Mouse (Mus musculus): Measurements from ENCODE around the gene Bglap3. TPM values are rescaled to one million over a fixed set of nuclear protein-coding genes. Genes with fewer than 3 reads are reported as not detected.
"Not testable (repeated sequence)": the region's sequence is repeated elsewhere in the genome, so short reads cannot be mapped to it uniquely, and the experiment has no call there.

Gene Bglap3
- 2.0 and 2.2 TPM in 2 replicates for polyA plus RNA-seq (2012; rRNA removed)
- 1.7 and 2.5 TPM in 2 replicates for polyA plus RNA-seq (2014; fragmentation: Nextera tagmentation; extraction: Ambion mirVana)

GRCm38 (mm10) chr3:88372643-88373042 is at the start of gene Bglap3:
TSS of gene Bglap3 (minus strand) at chr3:88372743.
- 91% methylated on average over 9 of the region's 9 CpGs for WGBS

DNA sequence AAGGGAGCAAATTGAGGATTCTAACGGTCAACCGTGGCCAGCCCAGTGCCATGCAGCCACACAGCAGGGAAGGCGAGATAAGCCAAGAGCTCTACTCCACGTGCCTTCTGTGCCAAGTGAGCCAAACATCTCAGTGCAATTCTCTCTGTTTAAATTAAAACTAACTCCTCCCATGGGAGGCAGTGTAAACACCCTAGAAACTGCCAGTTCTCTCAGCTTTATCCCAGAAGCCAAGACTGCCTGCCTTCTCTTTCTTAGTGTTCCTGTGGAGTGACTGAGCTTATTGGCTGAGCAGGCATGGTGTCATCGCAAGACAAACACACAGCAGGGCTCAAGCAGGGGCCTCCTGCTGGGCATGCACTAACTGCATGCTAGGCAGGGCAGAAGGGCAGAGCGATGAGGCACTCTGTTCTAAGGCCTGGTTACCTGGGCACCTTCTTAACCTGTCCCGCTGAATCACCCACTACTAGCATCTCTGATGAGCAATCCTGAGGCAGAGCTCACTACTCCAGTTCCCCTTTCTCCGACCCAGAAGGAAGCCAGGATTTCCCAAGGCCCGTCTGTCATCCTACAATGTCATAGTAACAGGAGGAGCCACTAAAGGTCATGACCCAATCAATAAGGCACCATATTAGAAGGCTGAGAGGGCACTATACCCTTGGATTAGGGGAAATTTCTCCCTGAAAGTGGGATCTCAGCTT is 49.6 kb upstream of the Bglap3 start:
- no peaks in the 10 kb centered on the region for H3K27me3 ChIP-seq (ENCODE audit: control insufficient read depth, insufficient read depth, low read length)
- DNase-seq (ENCODE audit: low spot score) (no peak), ATAC-seq (ENCODE audit: low FRiP score, low read depth) (no peak)
- H3K27ac ChIP-seq (replicated peaks; ENCODE audit: low read depth, low read length), result no peak overlapping the region
- H3K4me3 ChIP-seq (replicated peaks; ENCODE audit: low read length), result no peak overlapping the region
- no peak overlapping the region for H3K9ac ChIP-seq (ENCODE audit: low read depth, low read length, severe bottlenecking)
- H3K4me2 ChIP-seq (replicated peaks; ENCODE audit: low read depth, low read length, severe bottlenecking), result no peak overlapping the region
- TF ChIP-seq POLR2A (IDR thresholded peaks at IDR 0.05; ENCODE audit: borderline replicate concordance, extremely low read depth, insufficient read depth, insufficient read length), result no peak
- H3K36me3 ChIP-seq (ENCODE audit: control insufficient read depth, insufficient read depth, low read length), result peaks cover 34% of the 10 kb centered on the region
- WGBS, result 49% methylated on average over 9 of the region's 9 CpGs
- H3K9me3 ChIP-seq (ENCODE audit: control insufficient read depth, low read length), result no peaks in the 10 kb centered on the region
- H3K4me1 ChIP-seq (ENCODE audit: control insufficient read depth, insufficient read depth, low read length), result peaks cover 10% of the 10 kb centered on the region

More at GRCm38 (mm10) chr3:88372643-88373042, at the start of gene Bglap3:
- H3K9me3 ChIP-seq (ENCODE audit: control insufficient read depth, low read length); H3K4me2 ChIP-seq (replicated peaks; ENCODE audit: low read depth, low read length, severe bottlenecking); H3K36me3 ChIP-seq (ENCODE audit: control insufficient read depth, insufficient read depth, low read length); H3K4me1 ChIP-seq (ENCODE audit: control insufficient read depth, insufficient read depth, low read length); H3K27me3 ChIP-seq (ENCODE audit: control insufficient read depth, insufficient read depth, low read length); H3K27ac ChIP-seq (replicated peaks; ENCODE audit: low read depth, low read length); DNase-seq (ENCODE audit: low spot score); H3K4me3 ChIP-seq (replicated peaks; ENCODE audit: low read length); ATAC-seq (ENCODE audit: low FRiP score, low read depth); H3K9ac ChIP-seq (ENCODE audit: low read depth, low read length, severe bottlenecking): not testable (repeated sequence)

DNA sequence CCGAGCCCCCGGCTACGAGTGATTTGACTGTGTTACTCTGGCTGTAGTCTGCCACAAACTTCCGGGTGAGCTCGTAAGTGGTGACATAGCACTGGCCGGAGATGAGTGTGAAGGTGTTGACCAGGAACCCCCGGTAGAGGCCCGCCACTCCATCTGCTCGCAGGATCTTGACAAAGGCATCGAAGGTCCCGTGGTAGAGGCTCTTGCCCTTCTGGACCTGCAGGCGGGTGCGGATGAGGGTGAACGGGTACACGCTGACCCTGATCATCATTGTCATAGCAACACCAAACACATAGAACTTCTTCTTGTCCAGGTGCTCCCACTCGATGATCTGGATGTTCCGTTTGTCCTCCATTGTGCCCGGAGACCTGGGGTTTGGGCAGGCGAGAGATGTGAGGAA is 48.2 kb upstream of the Bglap3 start:
- TF ChIP-seq POLR2A (IDR thresholded peaks at IDR 0.05; ENCODE audit: borderline replicate concordance, extremely low read depth, insufficient read depth, insufficient read length), result no peak
- Histone ChIP-seq H3K27ac (replicated peaks; ENCODE audit: low read depth, low read length) (no peak overlapping the region), H3K9ac (ENCODE audit: low read depth, low read length, severe bottlenecking) (no peak overlapping the region), H3K27me3 (ENCODE audit: control insufficient read depth, insufficient read depth, low read length) (no peaks in the 10 kb centered on the region), H3K4me2 (replicated peaks; ENCODE audit: low read depth, low read length, severe bottlenecking) (no peak overlapping the region), H3K4me3 (replicated peaks; ENCODE audit: low read length) (no peak overlapping the region), H3K4me1 (ENCODE audit: control insufficient read depth, insufficient read depth, low read length) (peaks cover 10% of the 10 kb centered on the region), H3K36me3 (ENCODE audit: control insufficient read depth, insufficient read depth, low read length) (peaks cover 41% of the 10 kb centered on the region), H3K9me3 (ENCODE audit: control insufficient read depth, low read length) (no peaks in the 10 kb centered on the region)
- 98% methylated on average over 19 of the region's 19 CpGs for WGBS
- DNase-seq (ENCODE audit: low spot score) (no peak), ATAC-seq (ENCODE audit: low FRiP score, low read depth) (no peak)

DNA sequence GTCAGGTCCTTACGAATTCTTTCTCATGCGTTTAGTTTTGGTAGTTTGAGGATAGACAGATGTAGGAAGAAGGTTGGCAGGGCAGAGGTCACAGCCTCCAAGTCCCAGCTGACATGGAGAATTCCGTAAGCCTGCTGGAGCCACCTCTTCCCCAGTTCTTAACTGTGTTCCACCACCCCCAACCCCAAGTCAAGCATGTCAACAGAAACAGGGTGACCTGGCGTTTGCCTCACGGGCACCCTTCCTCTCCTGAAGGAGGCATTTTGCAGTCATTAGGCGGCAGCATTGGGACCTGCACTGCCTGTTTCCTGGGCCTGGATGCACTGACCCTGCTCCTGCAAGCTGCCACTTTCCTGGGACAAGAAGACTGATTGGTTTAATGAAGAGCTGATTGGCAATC is 45.5 kb upstream of the Bglap3 start:
- Histone ChIP-seq H3K4me1 (ENCODE audit: control insufficient read depth, insufficient read depth, low read length) (no peaks in the 10 kb centered on the region), H3K4me2 (replicated peaks; ENCODE audit: low read depth, low read length, severe bottlenecking) (no peak overlapping the region), H3K9ac (ENCODE audit: low read depth, low read length, severe bottlenecking) (no peak overlapping the region), H3K36me3 (ENCODE audit: control insufficient read depth, insufficient read depth, low read length) (peaks cover 64% of the 10 kb centered on the region), H3K4me3 (replicated peaks; ENCODE audit: low read length) (no peak overlapping the region), H3K9me3 (ENCODE audit: control insufficient read depth, low read length) (no peaks in the 10 kb centered on the region), H3K27ac (replicated peaks; ENCODE audit: low read depth, low read length) (no peak overlapping the region), H3K27me3 (ENCODE audit: control insufficient read depth, insufficient read depth, low read length) (no peaks in the 10 kb centered on the region)
- TF ChIP-seq POLR2A (IDR thresholded peaks at IDR 0.05; ENCODE audit: borderline replicate concordance, extremely low read depth, insufficient read depth, insufficient read length), result no peak
- WGBS, result 77% methylated on average over 6 of the region's 6 CpGs
- ATAC-seq (ENCODE audit: low FRiP score, low read depth) (no peak), DNase-seq (ENCODE audit: low spot score) (no peak)

- 90% methylated on average over 4 of the region's 4 CpGs for WGBS
- Histone ChIP-seq H3K27me3 (ENCODE audit: control insufficient read depth, insufficient read depth, low read length) (no peaks in the 10 kb centered on the region), H3K4me2 (replicated peaks; ENCODE audit: low read depth, low read length, severe bottlenecking) (no peak overlapping the region), H3K4me3 (replicated peaks; ENCODE audit: low read length) (no peak overlapping the region), H3K9ac (ENCODE audit: low read depth, low read length, severe bottlenecking) (no peak overlapping the region), H3K27ac (replicated peaks; ENCODE audit: low read depth, low read length) (no peak overlapping the region), H3K36me3 (ENCODE audit: control insufficient read depth, insufficient read depth, low read length) (peaks cover 76% of the 10 kb centered on the region), H3K9me3 (ENCODE audit: control insufficient read depth, low read length) (no peaks in the 10 kb centered on the region), H3K4me1 (ENCODE audit: control insufficient read depth, insufficient read depth, low read length) (no peaks in the 10 kb centered on the region)
- DNase-seq (ENCODE audit: low spot score), result no peak
- TF ChIP-seq POLR2A (IDR thresholded peaks at IDR 0.05; ENCODE audit: borderline replicate concordance, extremely low read depth, insufficient read depth, insufficient read length), result no peak
- no peak for ATAC-seq (ENCODE audit: low FRiP score, low read depth)
Observed at GRCm38 (mm10) chr3:88415668-88416067, 43.1 kb upstream of the Bglap3 start.
